Mouse (Mus musculus) skeletal muscle tissue, adult 2 months (tissue): ENCODE results near the gene Actr5.

ENCODE experiments used
- DNase-seq: peaks from one replicate; pipeline ENCODE4 v3.0.0-alpha.2; 2012; ENCODE audit warnings: low read depth, low spot score

Actr5 gene

DNA sequence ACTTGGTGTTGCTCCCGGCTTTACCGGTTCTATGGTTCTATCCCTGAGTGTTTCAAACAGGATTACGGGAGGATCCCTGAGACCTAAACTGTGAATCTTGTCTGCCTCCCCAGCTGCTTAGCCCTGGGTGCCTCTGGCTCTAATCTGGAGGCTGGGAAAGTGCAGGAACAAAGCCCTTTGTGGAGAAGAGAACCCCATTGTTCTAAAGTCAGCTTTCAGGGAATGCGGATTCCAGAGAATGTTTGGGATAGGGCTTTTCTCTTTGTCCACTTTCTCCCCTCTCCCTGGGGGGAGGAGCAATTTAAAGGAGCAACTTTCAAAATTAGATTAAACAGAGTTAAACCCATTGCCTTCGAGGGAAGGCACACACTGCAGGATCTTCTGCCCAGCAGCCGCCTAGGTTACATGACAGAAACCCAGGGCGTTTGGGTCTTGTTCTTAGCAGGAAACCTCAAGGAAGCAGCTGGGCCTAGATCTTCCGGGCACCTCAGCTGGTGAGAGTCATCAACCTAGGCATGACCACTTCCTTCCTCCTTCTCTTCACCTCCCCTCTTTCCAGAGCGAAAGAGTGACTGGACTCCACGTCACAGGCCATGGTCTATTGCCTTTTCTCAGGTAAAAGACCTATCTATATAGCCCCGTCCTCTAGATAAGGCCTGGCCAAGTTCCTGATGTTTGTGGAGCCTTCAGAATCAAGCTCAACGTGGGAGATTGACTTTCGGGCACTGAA lies 41.5 kb downstream of the Actr5 start:
- peak; percentile 39 for DNase-seq

DNA sequence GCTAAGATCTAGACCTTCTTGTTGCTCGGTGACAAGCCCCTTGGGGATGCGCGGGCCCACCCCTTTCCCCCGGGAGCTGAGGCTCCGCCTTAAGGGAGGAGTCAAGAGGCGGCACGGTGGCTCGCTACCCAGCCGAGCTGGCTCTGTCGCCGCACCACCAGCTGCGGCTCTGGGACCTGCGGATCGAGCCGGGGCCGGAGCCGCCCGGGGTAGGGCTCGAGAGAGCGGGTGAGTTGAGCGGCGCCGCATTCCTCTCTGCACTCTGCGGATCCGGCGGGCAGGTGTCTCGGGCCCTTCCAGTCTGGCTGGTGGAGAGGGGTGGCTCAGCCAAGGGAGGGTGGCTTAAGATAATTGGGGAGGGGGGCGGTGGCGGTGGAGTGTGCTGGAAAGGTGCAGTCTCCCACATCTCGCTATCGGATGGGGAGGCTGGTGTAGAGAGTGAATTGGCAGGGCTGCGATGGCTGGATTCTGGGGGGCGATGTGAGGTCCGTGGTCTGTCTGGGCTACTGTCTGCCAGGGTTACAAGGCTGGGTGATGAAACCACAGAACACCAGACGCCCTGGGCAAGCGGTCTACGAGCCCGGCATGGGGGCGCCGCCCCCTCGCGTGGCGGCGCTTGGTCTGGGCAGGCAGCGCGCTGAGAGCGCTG lies 42.5 kb downstream of the Actr5 start:
- DNase-seq, result peak; percentile 34

DNA sequence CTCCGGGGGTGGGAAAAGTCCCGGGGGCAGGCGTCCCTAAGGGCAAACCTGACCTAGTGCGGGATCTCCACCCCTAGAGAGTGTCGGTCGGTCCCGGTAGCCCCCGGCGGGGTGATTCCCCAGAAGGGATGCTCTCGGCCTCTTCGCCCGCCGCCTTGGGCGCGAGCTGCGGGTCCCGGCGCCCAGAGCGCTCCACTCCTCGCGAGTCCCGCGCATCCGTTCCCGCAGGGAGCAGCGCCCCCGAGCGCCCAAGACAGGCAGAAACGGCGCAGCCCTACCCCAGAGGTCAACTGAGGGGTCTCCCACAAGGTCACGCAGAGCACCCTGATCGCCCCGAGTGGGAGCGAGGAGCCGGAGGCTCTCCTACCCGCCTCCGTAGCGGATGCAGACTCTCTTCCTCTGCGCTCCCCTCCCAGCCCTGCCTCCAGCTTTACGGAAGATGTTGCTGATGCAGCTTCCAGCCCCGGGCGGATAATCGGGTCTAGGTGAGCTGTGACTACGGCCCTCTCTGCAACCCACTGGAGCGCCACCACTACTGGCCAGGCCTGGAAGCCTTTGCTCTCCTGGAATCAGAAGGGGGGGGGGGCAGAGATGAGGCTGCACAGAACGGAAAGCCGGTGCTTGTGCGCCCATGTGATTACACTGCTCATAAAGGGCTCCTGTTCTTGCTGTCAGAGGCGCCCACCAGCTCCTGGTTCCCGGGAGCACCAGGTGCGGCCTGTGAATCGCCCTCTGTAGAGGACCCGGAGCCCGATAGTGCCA lies 43.2 kb downstream of the Actr5 start:
- no peak for DNase-seq

DNA sequence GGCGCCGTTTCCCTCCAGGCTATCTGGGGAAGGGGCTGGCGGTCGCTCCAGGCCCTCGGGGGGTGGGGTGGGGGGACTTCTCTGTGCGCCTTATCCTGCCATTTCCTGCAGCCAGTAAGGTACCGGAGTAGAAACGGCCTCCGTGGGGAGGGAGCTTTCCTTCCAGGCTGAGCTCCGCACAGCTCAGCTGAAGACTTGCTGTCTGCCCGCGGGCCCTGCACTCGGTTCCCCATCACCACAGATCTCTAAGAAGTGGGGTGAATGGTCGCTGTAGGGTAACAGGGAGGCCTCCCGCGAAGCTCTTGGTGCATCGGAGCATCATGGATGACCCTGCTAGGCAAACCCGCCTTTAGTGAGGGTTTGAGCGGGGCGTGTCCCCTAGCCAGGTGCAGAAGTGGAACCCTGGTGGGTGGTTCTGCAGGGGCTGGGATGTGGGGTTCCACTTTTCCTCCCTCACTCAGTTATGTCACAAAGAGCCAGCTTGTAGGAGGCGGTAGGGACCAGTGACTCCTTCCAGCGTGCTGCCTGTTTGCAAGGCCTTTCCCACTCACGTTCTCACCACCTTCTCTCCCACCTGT lies 43.8 kb downstream of the Actr5 start:
- no peak for DNase-seq

DNA sequence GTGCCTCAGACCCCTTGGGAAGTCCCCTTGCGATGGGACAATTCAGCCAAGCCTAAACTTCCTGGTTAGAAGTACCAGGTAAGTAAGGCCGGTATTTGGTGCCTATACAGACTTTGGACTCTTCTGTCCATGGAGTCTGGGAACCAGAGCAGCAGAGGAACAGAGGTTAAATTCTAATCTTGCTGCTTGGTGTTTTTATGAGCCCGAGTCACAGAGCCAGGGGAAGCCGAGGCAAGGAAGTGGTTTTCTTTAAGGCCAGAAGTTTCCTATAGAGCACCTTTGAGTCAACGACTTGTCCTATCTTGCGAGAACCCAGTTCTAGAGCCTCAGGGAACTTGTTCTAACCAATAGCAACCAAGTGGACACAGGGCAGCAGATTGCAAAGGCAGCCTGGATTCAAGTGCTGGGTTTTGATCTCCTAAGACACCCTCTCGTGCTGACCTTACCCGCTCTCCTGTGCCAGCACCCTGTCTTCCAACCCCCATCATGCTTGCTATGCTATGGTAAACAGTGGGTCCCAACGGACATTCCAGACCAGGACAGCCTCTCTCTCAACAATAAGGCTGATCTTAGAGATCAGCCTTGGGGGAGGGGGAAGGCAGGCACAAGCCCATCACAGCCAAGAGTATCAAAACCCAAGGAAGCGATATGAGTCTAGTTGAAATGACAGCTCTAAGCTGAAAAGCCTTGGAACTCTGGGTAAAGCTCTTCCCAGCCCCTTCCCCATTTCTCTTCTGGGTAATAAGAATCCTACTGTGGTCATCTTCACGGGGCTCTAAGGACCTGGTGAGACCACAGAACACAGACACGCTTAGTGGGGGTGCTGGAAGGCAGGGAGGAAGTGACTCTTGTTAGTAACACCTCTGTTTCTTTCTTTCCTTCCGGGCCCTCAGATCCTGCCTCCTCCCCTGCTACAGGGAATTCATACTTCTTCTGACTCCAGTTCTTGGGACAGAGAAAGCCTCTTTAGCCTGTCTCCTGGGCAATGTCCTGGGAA lies 44.8 kb downstream of the Actr5 start:
- DNase-seq, result no peak

DNA sequence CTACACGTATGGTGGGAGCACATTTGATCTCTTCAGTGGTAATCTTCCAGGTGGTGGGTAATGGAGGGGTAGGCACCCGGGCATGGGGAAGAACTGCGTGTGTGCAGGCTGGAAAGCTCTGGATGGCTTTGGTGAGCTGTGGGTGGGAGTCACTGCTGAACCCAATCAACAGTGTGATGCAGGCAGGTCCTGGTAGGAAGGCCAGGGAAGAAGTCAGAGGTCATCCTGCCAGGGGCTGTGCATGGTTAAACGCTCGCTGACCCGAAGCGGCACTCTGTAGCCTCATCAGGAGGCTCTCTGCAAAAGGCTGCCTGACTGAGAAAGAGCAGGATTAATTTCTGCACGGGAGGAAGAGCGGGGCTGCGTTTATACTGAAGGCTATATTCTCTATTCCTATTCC lies 45.9 kb downstream of the Actr5 start:
- no peak for DNase-seq

DNA sequence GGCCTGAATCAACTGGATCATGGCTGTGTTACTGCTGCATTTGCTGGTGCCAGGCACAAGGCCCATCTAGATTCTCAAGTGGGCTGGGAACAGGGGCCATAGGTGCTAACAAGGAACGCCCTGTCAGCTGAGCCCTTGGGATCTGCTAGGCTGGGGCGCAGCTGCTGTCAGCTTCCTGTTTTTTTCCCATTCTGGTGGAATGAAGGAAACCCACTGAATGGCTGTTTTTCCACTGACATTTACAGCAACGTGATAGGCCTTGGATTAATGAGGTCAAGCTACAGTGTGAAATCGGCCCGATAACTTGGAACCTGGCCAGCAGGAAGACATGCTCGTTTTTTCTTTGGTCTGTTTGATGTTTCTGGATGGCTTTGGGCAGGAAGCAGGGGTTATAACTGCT lies 48.1 kb downstream of the Actr5 start:
- DNase-seq, result peak; percentile 49

DNA sequence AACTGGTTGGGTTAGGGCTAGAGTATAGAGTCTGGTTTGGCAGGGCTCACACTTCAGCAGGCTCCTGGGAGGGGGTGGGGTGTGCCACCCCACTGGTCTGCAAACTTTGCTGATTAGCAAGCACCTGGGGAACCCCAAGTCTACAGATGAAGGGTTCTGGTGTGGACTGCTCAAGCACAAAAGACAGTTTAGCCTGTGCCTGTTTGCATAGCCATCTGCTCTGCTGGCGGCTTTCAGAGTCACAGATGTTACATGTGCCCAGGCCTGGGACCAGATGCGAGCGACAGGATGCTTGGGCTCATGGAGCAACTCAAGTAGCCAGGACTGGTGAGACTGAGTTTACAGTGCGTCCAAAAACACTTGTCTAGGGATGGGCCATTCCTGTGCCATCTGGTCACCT lies 48.8 kb downstream of the Actr5 start:
- DNase-seq, result peak; percentile 18

DNA sequence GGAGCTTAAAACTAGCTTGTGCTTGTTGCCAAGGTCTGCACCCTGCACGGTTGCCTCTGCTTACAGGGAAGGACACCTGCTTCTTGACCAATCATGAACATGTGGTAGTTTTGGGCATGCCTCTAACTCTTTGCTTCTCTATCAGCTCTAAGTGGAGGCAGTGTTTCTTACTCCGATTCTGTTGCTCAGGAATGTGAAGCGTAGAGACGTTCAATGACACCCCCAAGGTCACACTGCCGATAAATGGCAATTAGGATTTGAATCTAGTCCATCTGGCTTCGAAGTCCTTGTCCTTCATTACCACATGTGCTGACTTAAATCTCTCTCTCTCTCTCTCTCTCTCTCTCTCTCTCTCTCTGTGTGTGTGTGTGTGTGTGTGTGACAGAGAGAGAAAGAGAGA lies 49.4 kb downstream of the Actr5 start:
- no peak for DNase-seq

DNA sequence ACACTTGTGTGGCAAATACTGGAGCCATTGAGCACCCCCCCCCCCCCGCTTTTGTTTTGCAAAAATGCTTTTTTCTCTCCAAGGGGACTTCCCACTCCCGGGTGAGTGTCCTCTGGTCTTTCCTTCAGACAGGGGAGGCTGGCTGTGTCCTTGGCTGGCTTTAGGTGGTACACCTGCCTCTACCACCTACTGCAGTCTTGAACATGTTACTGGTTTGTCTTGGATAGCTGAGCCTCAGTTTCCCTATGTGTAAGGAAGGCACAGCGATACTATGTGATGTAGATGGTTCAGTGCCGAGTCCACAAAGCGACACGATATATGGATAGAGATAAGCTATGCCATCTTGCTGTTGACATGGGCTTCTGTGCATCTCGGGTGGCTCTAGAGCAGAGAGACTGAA lies 50.1 kb downstream of the Actr5 start:
- no peak for DNase-seq

DNA sequence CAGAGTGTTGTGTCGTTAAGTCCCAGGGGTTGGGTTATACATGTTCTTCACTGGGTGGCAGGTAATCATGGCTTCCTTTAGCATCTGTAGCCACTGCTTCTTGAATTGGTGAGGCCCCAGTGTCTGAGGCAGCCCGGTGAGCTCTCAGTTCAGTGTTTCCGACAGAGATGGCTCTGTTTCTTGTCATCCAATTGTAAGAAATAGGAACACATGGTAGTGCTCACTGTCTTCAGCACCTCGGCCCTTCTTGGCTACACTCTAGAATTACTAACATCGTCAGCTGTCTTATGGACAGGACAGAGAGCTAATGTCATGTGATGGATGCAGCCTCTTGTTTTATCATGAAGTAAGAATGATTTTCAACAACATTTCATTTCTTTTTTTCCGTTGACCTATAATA lies 50.5 kb downstream of the Actr5 start:
- no peak for DNase-seq

DNA sequence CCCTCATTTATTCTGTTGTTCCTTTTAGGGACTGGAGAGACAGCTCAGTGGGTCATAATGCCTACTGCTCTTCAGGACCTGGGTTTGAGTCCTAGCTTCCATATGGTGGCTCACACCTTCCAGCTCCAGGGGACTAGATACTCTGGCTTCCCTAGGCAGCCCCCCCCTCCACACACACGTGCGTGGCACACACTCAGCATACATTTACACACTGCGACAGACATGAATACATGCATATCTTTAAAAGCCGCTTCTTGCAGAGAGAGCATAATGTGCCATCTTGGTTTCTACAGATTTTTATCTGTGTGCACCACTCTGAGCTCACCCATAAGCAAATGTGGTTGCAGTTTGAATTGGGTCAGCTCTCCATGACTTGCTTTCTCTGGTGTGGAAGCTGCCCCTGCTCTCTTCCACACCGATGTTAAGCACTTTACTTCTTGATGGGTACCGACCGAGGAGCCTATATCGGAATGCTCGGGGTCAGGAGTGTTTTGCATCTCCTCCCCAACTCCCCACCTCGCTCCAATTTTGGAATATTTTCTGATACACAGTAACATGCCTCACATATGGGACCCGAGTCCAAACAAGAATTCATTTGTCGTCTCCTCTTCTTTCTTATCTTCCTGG lies 51.3 kb downstream of the Actr5 start:
- DNase-seq, result no peak

DNA sequence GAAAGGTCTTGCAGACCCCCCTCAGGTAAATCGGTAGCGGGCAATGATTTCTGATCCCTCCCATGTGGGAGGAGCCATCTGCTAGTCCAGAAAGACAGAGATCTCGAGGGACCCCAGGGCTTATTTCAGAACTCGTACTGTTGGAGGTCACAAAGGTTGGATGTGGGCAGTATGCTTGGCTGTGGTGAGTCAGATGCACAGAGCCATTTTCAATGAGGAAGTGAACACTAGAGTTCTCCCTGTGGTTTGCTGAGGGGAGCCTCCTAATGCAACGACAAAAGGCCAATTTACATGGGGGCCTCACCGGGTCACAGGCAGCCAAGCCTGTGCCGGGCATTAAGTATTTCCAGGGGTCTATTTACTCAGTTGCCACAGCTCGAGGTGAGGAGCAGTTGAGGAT lies 53.3 kb downstream of the Actr5 start:
- DNase-seq, result no peak

DNA sequence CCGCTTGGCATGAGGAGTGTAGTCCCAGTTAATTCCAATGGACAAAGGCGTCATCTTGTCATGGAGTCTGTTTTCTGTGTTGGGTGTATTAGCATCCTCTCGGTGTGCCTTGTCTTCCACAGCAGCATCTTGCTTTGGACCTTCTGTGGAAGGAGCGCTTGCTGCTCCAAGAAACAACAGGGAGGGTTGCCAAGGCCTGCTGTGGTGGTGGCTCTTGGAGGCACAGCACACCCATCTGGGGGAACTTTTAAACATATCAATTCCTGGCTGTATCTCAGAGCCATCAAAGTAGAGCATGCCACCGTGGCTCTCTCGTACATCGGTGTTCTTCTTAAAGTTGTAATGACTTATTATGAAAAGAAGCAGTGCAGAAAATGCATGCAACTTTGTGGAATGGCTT lies 54.4 kb downstream of the Actr5 start:
- DNase-seq, result no peak

DNA sequence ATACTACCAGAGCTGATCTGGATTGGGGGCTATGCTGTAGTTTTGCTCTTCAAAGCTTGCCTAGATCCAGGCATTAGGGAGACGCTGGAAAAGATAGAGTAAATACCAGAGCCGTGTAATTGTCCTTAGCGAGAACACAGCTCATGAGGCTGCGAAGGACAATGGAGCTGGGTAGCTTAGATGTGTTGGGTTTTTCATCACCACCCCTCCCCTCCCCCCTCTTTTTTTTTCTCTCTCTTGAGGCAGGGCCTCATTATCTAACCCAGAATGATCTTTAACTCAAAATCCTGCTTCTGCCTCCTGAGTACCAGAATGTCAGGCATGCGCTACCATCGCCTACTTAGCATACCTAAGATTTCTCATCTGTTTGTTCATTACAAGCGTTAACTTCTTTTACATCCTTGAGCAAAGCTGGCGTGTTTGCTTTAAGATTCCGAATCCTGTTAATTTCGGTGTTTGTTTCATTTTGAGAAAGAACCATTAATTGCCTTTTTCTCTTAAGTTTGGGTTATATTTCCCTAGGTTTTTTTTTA lies 55.7 kb downstream of the Actr5 start:
- DNase-seq, result no peak

DNA sequence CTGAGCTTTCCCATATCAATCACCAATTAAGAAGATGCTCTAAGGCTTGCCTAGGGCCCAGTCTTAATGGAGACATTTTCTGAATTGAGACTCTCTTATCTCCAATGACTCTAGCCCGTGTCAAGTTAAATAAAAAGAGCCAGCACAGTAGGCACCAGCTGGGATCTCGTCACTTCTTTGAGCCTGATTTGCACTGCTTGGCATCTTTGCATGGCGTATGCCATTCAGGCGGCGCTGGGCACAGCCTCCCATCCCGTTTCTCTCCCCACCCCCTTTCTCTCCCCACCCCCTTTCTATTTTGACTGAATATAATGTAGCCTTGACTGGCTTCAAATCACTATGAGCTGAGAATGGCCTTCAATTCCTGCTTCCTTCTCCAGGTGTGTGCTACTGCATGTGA lies 57.0 kb downstream of the Actr5 start:
- no peak for DNase-seq

DNA sequence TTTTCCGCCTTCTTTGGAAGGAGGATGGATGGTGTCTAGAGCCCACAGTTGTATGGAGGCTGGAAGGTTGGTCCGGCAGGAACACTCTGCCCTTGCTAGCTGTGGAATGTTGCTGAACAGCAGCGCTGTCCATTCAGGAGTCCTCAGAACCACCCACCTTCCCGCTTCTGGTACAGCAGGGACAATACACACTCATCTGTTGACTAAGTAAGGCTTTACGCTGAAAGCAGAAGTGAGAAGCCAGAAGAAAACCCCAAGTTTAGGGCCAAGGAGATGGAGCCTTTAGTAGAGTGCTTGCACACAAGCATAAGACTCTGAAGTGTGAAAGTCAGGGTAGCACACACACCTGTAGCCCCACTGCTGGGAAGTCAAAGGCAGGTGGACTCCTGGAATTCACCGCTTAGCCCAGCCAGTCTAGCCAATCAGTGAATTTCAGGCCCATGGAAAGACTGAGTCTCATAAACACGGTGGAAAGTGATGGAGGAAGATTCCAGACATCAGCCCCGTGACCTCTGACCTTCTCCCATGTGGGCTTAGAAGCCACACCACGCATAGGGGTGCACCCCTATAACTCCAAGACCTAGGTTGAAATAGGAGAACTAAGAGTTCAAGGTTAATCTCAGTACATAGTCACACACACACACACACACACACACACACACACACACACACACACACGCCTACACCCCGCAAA lies 57.8 kb downstream of the Actr5 start:
- no peak for DNase-seq

DNA sequence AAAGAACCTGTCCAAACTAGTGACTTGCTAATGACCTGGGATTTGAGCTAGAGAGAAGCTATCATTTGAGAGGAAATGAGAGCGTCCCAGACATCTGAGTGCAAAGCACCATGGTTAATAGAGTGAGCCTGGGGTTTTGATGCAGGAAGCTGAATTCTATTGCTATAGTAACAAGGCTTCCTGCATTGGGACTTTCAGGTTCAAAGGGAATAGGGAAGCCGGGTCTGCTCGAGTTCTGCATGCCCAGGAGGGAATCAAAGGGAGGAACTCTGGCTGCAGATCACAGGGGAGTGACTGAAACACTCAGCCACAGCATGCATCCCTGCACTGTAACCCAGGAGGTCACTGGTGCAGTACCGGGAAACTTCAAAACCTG lies 58.3 kb downstream of the Actr5 start:
- no peak for DNase-seq

DNA sequence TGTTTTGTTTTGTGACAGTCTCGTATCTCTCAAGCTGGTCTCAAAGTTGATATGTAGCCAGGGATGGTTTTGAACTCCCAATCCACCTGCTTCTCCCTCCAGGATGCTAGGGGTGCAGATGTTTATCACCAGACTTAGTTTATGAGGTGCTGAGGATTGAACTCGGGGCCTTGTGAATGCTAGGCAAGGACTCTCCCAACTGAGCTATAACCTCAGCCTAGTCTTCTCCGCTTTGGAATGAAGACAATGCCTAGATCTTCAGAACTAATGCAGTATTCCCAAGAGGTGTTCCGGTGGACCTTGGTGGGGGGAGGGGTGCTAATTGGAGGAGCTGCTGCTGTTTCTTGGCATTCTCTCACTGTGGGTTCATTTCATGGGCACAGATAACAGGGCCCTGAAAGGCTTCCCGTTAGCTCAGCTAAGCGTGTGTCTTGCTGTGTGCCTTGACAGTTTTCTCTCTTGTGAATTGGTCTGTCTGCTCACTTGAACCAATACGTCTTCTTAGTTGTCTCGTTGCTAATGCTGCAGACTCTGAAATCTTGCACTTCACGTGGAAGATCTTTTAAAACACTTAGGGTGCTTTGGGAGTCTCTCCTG lies 59.7 kb downstream of the Actr5 start:
- no peak for DNase-seq

DNA sequence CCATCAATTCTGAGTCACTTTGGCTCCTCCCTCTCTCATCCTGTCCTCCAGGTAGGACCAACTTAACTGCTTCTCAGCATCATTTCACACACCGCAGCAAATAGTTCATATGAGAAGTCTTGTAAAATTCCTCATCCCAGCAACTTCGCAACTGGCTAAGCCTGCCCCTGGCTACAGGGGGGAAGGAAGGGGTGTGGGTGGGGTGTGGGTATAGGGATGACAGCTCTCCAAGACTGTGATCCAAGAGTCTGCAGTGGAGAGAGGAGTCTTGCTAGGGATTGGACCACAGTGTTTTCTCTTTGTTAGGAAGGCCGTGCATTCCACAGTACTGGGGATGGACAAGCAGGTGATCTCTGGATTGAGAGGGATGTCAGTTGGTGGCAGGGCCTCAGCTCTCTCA lies 60.2 kb downstream of the Actr5 start:
- DNase-seq, result no peak
